Mouse (Mus musculus) G1E (cell line): ENCODE results near the gene Mroh9. TPM values are rescaled to one million over a fixed set of nuclear protein-coding genes. Genes with fewer than 3 reads are reported as not detected.

ENCODE experiments used
- ATAC-seq: 2 replicates; pipeline ENCODE4 v1.8.0; 2016; ENCODE audit warnings: mild to moderate bottlenecking; ENCODE audit not compliant: insufficient number of reproducible peaks, poor library complexity, low FRiP score, severe bottlenecking; ENCODE audit errors: extremely low read depth
- DNase-seq: peaks from one replicate; pipeline ENCODE4 v3.0.0; 2012; ENCODE audit warnings: low spot score
- H3K27me3 ChIP-seq: 2 replicates; pipeline ENCODE4 v1.6.1; 2012; ENCODE audit warnings: mild to moderate bottlenecking, low read length, inconsistent platforms; ENCODE audit not compliant: insufficient read depth
- H3K36me3 ChIP-seq: replicated peaks from 2 replicates; pipeline ENCODE3; 2012; ENCODE audit warnings: mild to moderate bottlenecking, inconsistent platforms
- H3K4me1 ChIP-seq: 2 replicates; pipeline ENCODE4 v1.6.1; 2012; ENCODE audit warnings: low read depth, low read length, inconsistent platforms, mixed read lengths; ENCODE audit not compliant: insufficient read depth
- H3K4me3 ChIP-seq: 2 replicates; pipeline ENCODE4 v1.5.1; 2012; ENCODE audit warnings: low read depth, mild to moderate bottlenecking, inconsistent platforms, low read length, moderate library complexity, mixed read lengths
- H3K9me3 ChIP-seq: replicated peaks from 2 replicates; pipeline ENCODE4 v1.6.1; 2012; ENCODE audit warnings: inconsistent platforms
- CTCF ChIP-seq: IDR thresholded peaks from 2 replicates; pipeline ENCODE4 v1.5.1; 2012; ENCODE audit warnings: low read depth, low read length, inconsistent platforms, mixed read lengths
- GATA1 ChIP-seq: IDR thresholded peaks from 2 replicates; pipeline ENCODE4 v1.6.1; 2012; ENCODE audit warnings: borderline replicate concordance, low read length, inconsistent platforms, mixed read lengths
- GATA2 ChIP-seq: IDR thresholded peaks from 2 replicates; pipeline ENCODE4 v1.6.1; 2012; ENCODE audit warnings: low read depth, low read length, inconsistent platforms, borderline replicate concordance
- POLR2AphosphoS5 ChIP-seq: IDR thresholded peaks from 2 replicates; pipeline ENCODE4 v1.6.1; 2012; ENCODE audit warnings: low read depth, low read length, inconsistent platforms; ENCODE audit not compliant: insufficient replicate concordance
- TAL1 ChIP-seq: conservative IDR thresholded peaks from 2 replicates; pipeline ENCODE4 v1.6.1; 2012; ENCODE audit warnings: low read depth, low read length, inconsistent platforms, mixed read lengths
- polyA plus RNA-seq: library from polyadenylated mRNA; stranded (reverse); fragments of >175 nt; gene quantifications from 2 replicates; pipeline ENCODE4 v1.2.3, GENCODE M21; 2012
- total RNA-seq, 2 experiments: library from RNA; stranded (forward) in 1 of 2; stranded (reverse) in 1 of 2; fragments of 200-1000 nt in 1 of 2; fragments of >200 nt in 1 of 2; fragmentation: Nextera tagmentation in 1 of 2; gene quantifications; 2 replicates each; pipeline ENCODE4 v1.2.3; 2014 to 2017

Gene Mroh9
- total and polyA plus RNA-seq, 3 experiments = not detected

GRCm38 (mm10) chr1:163112482-163113164, 27.2 kb upstream of the Mroh9 start:
- Histone ChIP-seq H3K4me3 (no peak overlapping the region), H3K9me3 (no peaks in the 10 kb centered on the region), H3K4me1 (no peaks in the 10 kb centered on the region), H3K36me3 (no peaks in the 10 kb centered on the region), H3K27me3 (no peaks in the 10 kb centered on the region)
- no peak for TF ChIP-seq CTCF
- TF ChIP-seq TAL1 = no peak
- no peak for TF ChIP-seq GATA1
- TF ChIP-seq GATA2 = no peak
- TF ChIP-seq POLR2AphosphoS5 = no peak
- no peak for ATAC-seq
- no peak for DNase-seq

- no peaks in the 10 kb centered on the region for H3K9me3 ChIP-seq
- no peaks in the 10 kb centered on the region for H3K36me3 ChIP-seq
- ATAC-seq (no peak), DNase-seq (no peak)
- H3K27me3 ChIP-seq = no peaks in the 10 kb centered on the region
- TF ChIP-seq GATA1 (no peak), POLR2AphosphoS5 (no peak)
- H3K4me1 ChIP-seq = no peaks in the 10 kb centered on the region
- no peak overlapping the region for H3K4me3 ChIP-seq
These were observed 19.5 kb upstream of the Mroh9 start for GRCm38 (mm10) chr1:163104960-163105359.

GRCm38 (mm10) chr1:163091438-163092155, 6.1 kb upstream of the Mroh9 start:
- no peaks in the 10 kb centered on the region for H3K9me3 ChIP-seq
- no peak overlapping the region for H3K4me3 ChIP-seq
- no peaks in the 10 kb centered on the region for H3K36me3 ChIP-seq
- TF ChIP-seq GATA2 (no peak), GATA1 (no peak), POLR2AphosphoS5 (no peak), TAL1 (no peak), CTCF (no peak)
- ATAC-seq = no peak
- H3K4me1 ChIP-seq = no peaks in the 10 kb centered on the region
- no peak for DNase-seq
- no peaks in the 10 kb centered on the region for H3K27me3 ChIP-seq

DNA sequence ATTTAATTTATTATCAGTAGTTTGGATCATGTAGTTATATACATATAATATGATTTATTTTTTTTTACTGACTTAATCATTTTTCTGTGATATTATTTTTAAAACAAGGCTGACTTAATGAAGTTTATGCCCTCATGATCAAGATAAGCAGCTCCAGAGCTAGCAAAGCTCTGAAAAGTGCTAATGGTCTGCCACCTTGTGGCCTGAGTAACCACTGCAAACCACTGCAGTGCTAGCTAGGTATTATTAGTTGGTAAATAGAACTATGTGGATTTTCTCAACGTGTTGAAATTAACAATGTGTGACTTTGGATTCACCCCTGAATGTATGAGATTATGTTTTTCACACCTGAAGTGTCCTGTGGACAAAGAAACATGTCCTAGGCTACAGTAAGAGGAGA, 15.0 kb downstream of the Mroh9 start:
- Histone ChIP-seq H3K36me3 (no peaks in the 10 kb centered on the region), H3K4me1 (no peaks in the 10 kb centered on the region), H3K4me3 (no peak overlapping the region), H3K9me3 (no peaks in the 10 kb centered on the region), H3K27me3 (no peaks in the 10 kb centered on the region)
- ATAC-seq (no peak), DNase-seq (no peak)
- TF ChIP-seq GATA2 (no peak), TAL1 (no peak), POLR2AphosphoS5 (no peak), GATA1 (no peak), CTCF (no peak)

DNA sequence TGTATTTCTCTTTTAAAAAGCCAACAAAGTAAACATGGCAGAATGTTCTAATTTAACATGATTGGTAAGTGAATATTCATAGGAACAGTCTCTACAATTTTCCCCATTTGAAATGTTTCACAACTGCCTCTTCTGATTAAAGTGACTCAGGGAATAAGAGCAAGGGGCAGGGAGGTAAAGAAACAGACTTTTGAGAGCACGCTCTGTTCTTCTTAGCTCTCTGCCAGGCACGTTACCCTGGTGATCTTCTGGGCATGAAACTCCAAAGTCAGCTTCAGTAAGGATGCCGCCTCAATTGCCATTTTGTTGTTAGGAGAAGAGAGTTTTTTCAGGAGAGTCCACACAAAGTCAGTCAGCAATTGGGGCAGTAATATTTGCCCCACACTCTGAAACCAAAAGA, 25.1 kb downstream of the Mroh9 start:
- Histone ChIP-seq H3K4me1 (no peaks in the 10 kb centered on the region), H3K27me3 (no peaks in the 10 kb centered on the region), H3K9me3 (no peaks in the 10 kb centered on the region), H3K36me3 (no peaks in the 10 kb centered on the region), H3K4me3 (no peak overlapping the region)
- DNase-seq (no peak), ATAC-seq (no peak)
- no peak for TF ChIP-seq POLR2AphosphoS5
- no peak for TF ChIP-seq GATA1
- TF ChIP-seq CTCF = no peak
- no peak for TF ChIP-seq TAL1
- TF ChIP-seq GATA2 = no peak

- Histone ChIP-seq H3K4me1 (no peaks in the 10 kb centered on the region), H3K36me3 (no peaks in the 10 kb centered on the region), H3K9me3 (no peaks in the 10 kb centered on the region), H3K27me3 (no peaks in the 10 kb centered on the region), H3K4me3 (no peak overlapping the region)
- ATAC-seq (no peak), DNase-seq (no peak)
- no peak for TF ChIP-seq TAL1
- TF ChIP-seq CTCF = no peak
- no peak for TF ChIP-seq GATA1
- TF ChIP-seq POLR2AphosphoS5 = no peak
- no peak for TF ChIP-seq GATA2
These were observed 28.1 kb downstream of the Mroh9 start for GRCm38 (mm10) chr1:163057363-163057762.
